Mouse (Mus musculus) left cerebral cortex, postnatal 36 days (tissue): ENCODE results near the gene Il34. TPM values are rescaled to one million over a fixed set of nuclear protein-coding genes. Genes with fewer than 3 reads are reported as not detected.

Source experiments
- DNase-seq, 2 experiments: peaks; one replicate each; pipeline ENCODE4 v3.0.0; 2021 to 2022; ENCODE audit warnings: low spot score in 2 of 2, mixed read lengths in 1 of 2
- intact Hi-C: fragments of 180-260 bp; cut with DNase I; formaldehyde crosslinking; loops from one replicate; pipeline ENCODE4 v1.15.1; 2025
- total RNA-seq, 2 experiments: library from RNA; stranded (reverse); gene quantifications; 2 replicates each; pipeline ENCODE4 v1.2.3; 2021

Il34 gene
- total RNA-seq, 2 experiments from 2014 or later, result 103 to 107 TPM

DNA sequence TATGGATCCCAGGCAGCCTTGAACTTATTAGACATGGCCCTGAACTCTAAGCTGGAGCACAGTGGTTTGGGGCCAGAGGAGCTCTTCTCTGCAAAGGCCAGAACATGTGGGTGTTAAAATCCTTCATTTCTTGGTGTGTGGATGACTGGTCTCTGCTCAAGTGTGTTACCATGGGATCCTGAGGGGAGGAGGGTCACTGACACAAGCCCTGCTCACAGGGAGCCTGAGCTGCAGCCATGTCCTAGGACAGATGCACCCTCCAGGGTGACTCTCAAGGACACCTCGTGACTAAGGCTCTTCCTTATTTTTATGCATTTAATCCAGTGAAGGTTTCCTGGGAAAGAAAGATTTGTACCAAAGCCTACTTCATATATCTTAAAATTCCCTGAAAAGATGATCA lies 107.6 kb downstream of the Il34 start:
- intact Hi-C loops, result no loop called here
- no peak for DNase-seq

DNA sequence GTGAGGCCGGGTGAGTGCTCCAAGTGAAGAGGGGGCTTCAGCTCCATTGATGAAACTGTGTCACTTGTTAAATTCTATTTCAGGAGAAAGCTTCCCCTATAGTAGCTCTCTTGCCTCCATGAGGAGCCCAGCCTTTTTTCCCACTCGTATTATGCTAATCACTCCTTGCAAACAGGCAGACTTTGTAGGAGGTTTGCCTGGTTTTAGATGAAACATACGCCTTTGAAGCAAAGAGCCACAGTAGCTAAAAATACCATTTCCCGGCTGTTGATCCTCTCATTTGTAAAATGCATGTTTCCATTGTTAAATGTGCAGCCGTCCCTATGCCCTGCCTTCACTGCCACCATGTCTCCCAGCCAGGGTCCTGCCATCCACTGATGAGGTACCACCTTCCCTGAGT lies 108.2 kb downstream of the Il34 start:
- intact Hi-C loops, result loop anchor here (2.0 kb wide), 1 partner anchor 15 kb away; no protein-coding TSS in a partner anchor
- no peak for DNase-seq

DNA sequence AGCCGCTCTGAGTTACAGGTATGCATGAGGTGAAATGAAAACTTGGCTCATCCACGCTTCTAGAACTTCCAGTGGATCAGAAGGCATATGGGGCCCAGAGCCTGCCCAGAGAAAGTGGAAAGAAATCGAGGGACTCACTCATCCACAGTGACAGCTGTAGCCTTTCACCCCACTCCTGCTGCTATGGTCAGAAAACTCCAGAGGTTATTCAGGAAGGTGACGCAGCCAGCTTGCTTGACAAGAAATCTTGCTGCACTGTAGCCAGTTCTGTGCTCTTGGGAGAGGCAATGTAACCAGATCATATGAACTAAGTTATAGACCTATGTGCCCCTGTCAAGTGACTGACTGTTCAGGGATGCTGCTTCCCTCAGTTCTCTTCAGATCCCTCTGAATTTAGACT lies 109.7 kb downstream of the Il34 start:
- intact Hi-C loops, result loop anchor here (2.0 kb wide), 1 partner anchor 17 kb away; no protein-coding TSS in a partner anchor
- DNase-seq, result no peak

DNA sequence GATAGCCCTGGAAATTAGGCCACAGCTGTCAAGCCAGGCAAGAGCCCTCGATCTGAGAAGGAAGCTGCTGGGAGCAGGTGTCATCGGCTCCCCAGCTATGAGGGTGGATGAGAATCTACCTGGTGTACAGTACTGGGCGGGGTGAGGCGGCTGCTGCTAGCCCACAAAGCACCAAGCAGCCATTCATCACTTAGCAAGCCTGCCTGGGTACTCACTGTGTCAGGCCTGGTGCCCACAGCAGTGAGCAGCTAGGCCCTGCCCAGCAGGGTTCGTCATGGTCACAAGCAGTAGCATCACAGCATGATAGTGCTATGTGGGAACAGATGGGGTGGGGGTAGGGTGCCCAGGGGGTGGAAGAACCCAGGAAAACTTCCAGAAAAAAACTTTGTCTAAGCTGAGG lies 110.3 kb downstream of the Il34 start:
- intact Hi-C loops, result no loop called here
- DNase-seq, result peak in 1 of 2 experiments; percentile 30

DNA sequence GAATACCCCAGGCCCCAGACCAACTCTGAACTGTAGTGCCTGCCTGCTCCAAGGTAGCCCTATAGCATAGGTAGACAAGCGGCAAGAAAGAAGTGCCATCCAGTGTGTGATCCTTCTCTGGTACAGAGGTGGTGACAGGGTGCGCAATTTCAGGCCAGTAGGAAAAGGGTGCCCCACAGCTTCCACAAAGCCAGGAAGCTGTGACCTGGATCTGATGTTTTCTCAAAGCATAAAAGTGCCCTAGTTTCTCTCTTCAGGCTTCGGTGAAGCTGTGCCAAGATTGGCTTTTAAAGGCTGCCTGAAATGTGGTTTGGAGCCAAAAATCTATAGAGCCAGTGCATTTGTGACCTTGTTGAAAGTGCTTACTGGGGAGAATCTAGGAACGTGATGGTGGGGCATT lies 110.9 kb downstream of the Il34 start:
- intact Hi-C loops, result no loop called here
- no peak for DNase-seq

DNA sequence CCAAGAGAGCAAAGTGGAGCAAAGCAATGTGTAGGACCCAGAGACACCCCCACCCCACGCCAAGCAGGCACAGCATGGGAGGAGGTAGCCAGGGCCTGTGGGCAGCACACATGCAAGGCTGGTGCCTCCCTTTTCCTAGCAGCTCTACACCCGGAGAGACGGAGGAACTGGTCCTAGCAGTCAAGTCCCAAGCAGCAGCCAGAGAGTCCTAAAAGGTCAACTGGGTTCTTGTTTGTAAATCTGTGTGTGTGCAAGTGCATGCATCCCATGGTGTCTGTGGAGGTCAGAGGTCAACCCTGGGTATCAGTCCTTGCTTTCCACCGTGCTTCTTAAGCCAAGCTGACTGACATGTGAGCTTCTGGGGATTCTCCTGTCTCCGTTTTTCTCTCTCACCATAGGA lies 111.5 kb downstream of the Il34 start:
- DNase-seq, result no peak
- intact Hi-C loops, result no loop called here

Other genes starting within 250 kb of the Il34 start
- 10 to 100 TPM; 23.6 to 24.1 TPM for gene Vac14, start 187.3 kb downstream of the Il34 start, total RNA-seq
- gene Mtss1l, start 84.4 kb downstream of the Il34 start, total RNA-seq, result 100 to 1,000 TPM; 196 to 205 TPM
- 10 to 100 TPM; 51.7 to 61.4 TPM for gene Cog4, start 40.7 kb upstream of the Il34 start, total RNA-seq
- gene Sf3b3, start 40.9 kb upstream of the Il34 start, total RNA-seq, result 10 to 100 TPM; 57.9 to 65.3 TPM
- gene Fuk, start 96.6 kb upstream of the Il34 start, total RNA-seq, result 10 to 100 TPM; 17.2 to 21.7 TPM
- gene St3gal2, start 114.0 kb upstream of the Il34 start, total RNA-seq, result 10 to 100 TPM; 93.3 to 94.1 TPM
- 10 to 100 TPM; 26.6 to 30.7 TPM for gene Ddx19a, start 191.9 kb upstream of the Il34 start, total RNA-seq
- gene Ddx19b, start 225.8 kb upstream of the Il34 start, total RNA-seq, result 10 to 100 TPM; 23.3 to 24.1 TPM
- gene Aars, start 227.2 kb upstream of the Il34 start, total RNA-seq, result 100 to 1,000 TPM in 1 of 2 experiments, 10 to 100 TPM in 1; 98.9 to 106 TPM